Mouse (Mus musculus): ENCODE data around the gene Gm3336. TPM values are rescaled to one million over a fixed set of nuclear protein-coding genes. Genes with fewer than 3 reads are reported as not detected.
A peak's percentile ranks its signal among the peaks of the same experiment; 100 is the strongest.

Gm3336 gene
- polyA plus RNA-seq, 1 experiment from 2014 or later: not detected

- H3K27me3 ChIP-seq (ENCODE audit: poor library complexity, severe bottlenecking): peaks cover 19% of the 10 kb centered on the region
- no peak overlapping the region for H3K4me3 ChIP-seq
- peaks cover 71% of the 10 kb centered on the region for H3K4me1 ChIP-seq
- 76% methylated on average over 22 of the region's 22 CpGs for WGBS
- no peak for DNase-seq (ENCODE audit: extremely low spot score, low spot score)
- H3K9me3 ChIP-seq: no peaks in the 10 kb centered on the region
- no peak overlapping the region for H3K27ac ChIP-seq
- H3K36me3 ChIP-seq (replicated peaks): peaks cover 26% of the 10 kb centered on the region
Observed at GRCm38 (mm10) chr8:70757523-70758307, 39.4 kb downstream of the Gm3336 start.

- Histone ChIP-seq H3K27ac (no peak overlapping the region; the same call in 1 of the 2 replicates), H3K4me1 (peaks cover 66% of the 10 kb centered on the region), H3K9me3 (no peaks in the 10 kb centered on the region), H3K27me3 (ENCODE audit: poor library complexity, severe bottlenecking) (peaks cover 19% of the 10 kb centered on the region), H3K4me3 (no peak overlapping the region), H3K36me3 (replicated peaks) (peaks cover 26% of the 10 kb centered on the region)
- no peak for DNase-seq (ENCODE audit: extremely low spot score, low spot score)
- 87% methylated on average over 7 of the region's 7 CpGs for WGBS
Observed at GRCm38 (mm10) chr8:70758308-70758615, 39.9 kb downstream of the Gm3336 start.

- Histone ChIP-seq H3K36me3 (replicated peaks) (peaks cover 26% of the 10 kb centered on the region), H3K4me3 (peak overlapping the region; percentile 81; the same call in 1 of the 2 replicates), H3K27me3 (ENCODE audit: poor library complexity, severe bottlenecking) (peaks cover 19% of the 10 kb centered on the region), H3K27ac (no peak overlapping the region; the same call in 1 of the 2 replicates), H3K4me1 (peaks cover 61% of the 10 kb centered on the region), H3K9me3 (no peaks in the 10 kb centered on the region)
- DNase-seq (ENCODE audit: extremely low spot score, low spot score): no peak
- 80% methylated on average over 19 of the region's 19 CpGs for WGBS
Observed at GRCm38 (mm10) chr8:70758616-70759561, 40.5 kb downstream of the Gm3336 start.

GRCm38 (mm10) chr8:70760350-70760749, 42.0 kb downstream of the Gm3336 start:
- Histone ChIP-seq H3K4me1 (peaks cover 58% of the 10 kb centered on the region), H3K9me3 (no peaks in the 10 kb centered on the region), H3K27ac (peak overlapping the region; percentile 85), H3K27me3 (ENCODE audit: poor library complexity, severe bottlenecking) (peaks cover 23% of the 10 kb centered on the region), H3K4me3 (peak overlapping the region; percentile 81), H3K36me3 (replicated peaks) (peaks cover 32% of the 10 kb centered on the region)
- DNase-seq (ENCODE audit: extremely low spot score, low spot score): no peak
- WGBS: under 1% methylated on average over 22 of the region's 22 CpGs

GRCm38 (mm10) chr8:70760775-70761406, 42.5 kb downstream of the Gm3336 start, which contains the start of gene Mpv17l2:
TSS of gene Mpv17l2 (minus strand) at chr8:70760946.
- Histone ChIP-seq H3K27me3 (ENCODE audit: poor library complexity, severe bottlenecking) (peaks cover 19% of the 10 kb centered on the region), H3K36me3 (replicated peaks) (peaks cover 32% of the 10 kb centered on the region), H3K4me1 (peaks cover 58% of the 10 kb centered on the region), H3K9me3 (no peaks in the 10 kb centered on the region), H3K4me3 (peak within 1 kb of the TSS; percentile 81), H3K27ac (peak within 1 kb of the TSS; percentile 85)
- peak; percentile 98 for DNase-seq (ENCODE audit: extremely low spot score, low spot score)
- WGBS: under 1% methylated on average over 55 of the region's 55 CpGs

GRCm38 (mm10) chr8:70762118-70762517, 43.8 kb downstream of the Gm3336 start:
- Histone ChIP-seq H3K27ac (no peak overlapping the region), H3K4me1 (peaks cover 66% of the 10 kb centered on the region), H3K27me3 (ENCODE audit: poor library complexity, severe bottlenecking) (peaks cover 13% of the 10 kb centered on the region; the same call in 1 of the 2 replicates), H3K9me3 (no peaks in the 10 kb centered on the region), H3K4me3 (no peak overlapping the region), H3K36me3 (replicated peaks) (peaks cover 20% of the 10 kb centered on the region)
- DNase-seq (ENCODE audit: extremely low spot score, low spot score): no peak
- WGBS: 80% methylated on average over 1 of the region's 1 CpGs

- peaks cover 19% of the 10 kb centered on the region for H3K27me3 ChIP-seq (ENCODE audit: poor library complexity, severe bottlenecking)
- peaks cover 16% of the 10 kb centered on the region for H3K36me3 ChIP-seq (replicated peaks)
- WGBS: 5% methylated on average over 3 of the region's 3 CpGs
- DNase-seq (ENCODE audit: extremely low spot score, low spot score): peak; percentile 66
- peaks cover 69% of the 10 kb centered on the region for H3K4me1 ChIP-seq
- no peak overlapping the region for H3K4me3 ChIP-seq
- H3K9me3 ChIP-seq: no peaks in the 10 kb centered on the region
- H3K27ac ChIP-seq: no peak overlapping the region
Observed at GRCm38 (mm10) chr8:70763354-70763753, 45.0 kb downstream of the Gm3336 start.

- DNase-seq (ENCODE audit: extremely low spot score, low spot score): no peak
- 86% methylated on average over 8 of the region's 8 CpGs for WGBS
- peaks cover 22% of the 10 kb centered on the region for H3K27me3 ChIP-seq (ENCODE audit: poor library complexity, severe bottlenecking)
- peaks cover 20% of the 10 kb centered on the region for H3K36me3 ChIP-seq (replicated peaks)
- peaks cover 70% of the 10 kb centered on the region for H3K4me1 ChIP-seq
- H3K9me3 ChIP-seq: no peaks in the 10 kb centered on the region
- H3K4me3 ChIP-seq: no peak overlapping the region
- H3K27ac ChIP-seq: no peak overlapping the region
Observed at GRCm38 (mm10) chr8:70764026-70764425, 45.7 kb downstream of the Gm3336 start.

- Histone ChIP-seq H3K27me3 (ENCODE audit: poor library complexity, severe bottlenecking) (peaks cover 20% of the 10 kb centered on the region), H3K36me3 (replicated peaks) (peaks cover 27% of the 10 kb centered on the region), H3K4me1 (peaks cover 70% of the 10 kb centered on the region), H3K9me3 (no peaks in the 10 kb centered on the region), H3K27ac (no peak overlapping the region), H3K4me3 (no peak overlapping the region; the same call in 1 of the 2 replicates)
- WGBS: 94% methylated on average over 13 of the region's 13 CpGs
- no peak for DNase-seq (ENCODE audit: extremely low spot score, low spot score)
Observed at GRCm38 (mm10) chr8:70764676-70765075, 46.3 kb downstream of the Gm3336 start.

- Histone ChIP-seq H3K4me1 (peaks cover 67% of the 10 kb centered on the region), H3K4me3 (peak overlapping the region; percentile 52), H3K27ac (0 out of 2 replicates have a peak overlapping the region, but pooled peaks have one; percentile 22), H3K36me3 (replicated peaks) (peaks cover 33% of the 10 kb centered on the region), H3K9me3 (no peaks in the 10 kb centered on the region), H3K27me3 (ENCODE audit: poor library complexity, severe bottlenecking) (peaks cover 27% of the 10 kb centered on the region)
- no peak for DNase-seq (ENCODE audit: extremely low spot score, low spot score)
- 83% methylated on average over 9 of the region's 9 CpGs for WGBS
Observed at GRCm38 (mm10) chr8:70765329-70765728, 47.0 kb downstream of the Gm3336 start.

- Histone ChIP-seq H3K4me1 (peaks cover 61% of the 10 kb centered on the region), H3K4me3 (peak overlapping the region; percentile 52), H3K9me3 (no peaks in the 10 kb centered on the region), H3K27ac (peak overlapping the region; percentile 65), H3K27me3 (ENCODE audit: poor library complexity, severe bottlenecking) (peaks cover 33% of the 10 kb centered on the region), H3K36me3 (replicated peaks) (peaks cover 40% of the 10 kb centered on the region)
- 2% methylated on average over 34 of the region's 34 CpGs for WGBS
- DNase-seq (ENCODE audit: extremely low spot score, low spot score): peak; percentile 44
Observed at GRCm38 (mm10) chr8:70765838-70766570, 47.7 kb downstream of the Gm3336 start.
